Mouse (Mus musculus) embryonic facial prominence, embryonic 14.5 days (tissue): ENCODE results near the gene Src. TPM values are rescaled to one million over a fixed set of nuclear protein-coding genes. Genes with fewer than 3 reads are reported as not detected.

Source experiments
- ATAC-seq: fragments of 200-750 bp; cut with Nextera tagmentation; 2 replicates; pipeline ENCODE4 v1.8.0; 2017; ENCODE audit warnings: low read depth, moderate number of reproducible peaks, moderate TSS enrichment
- DNase-seq: peaks from one replicate; pipeline ENCODE4 v3.0.0-alpha.2; 2015; ENCODE audit warnings: low spot score
- H3K27ac ChIP-seq: fragments of 300-500 bp; sonication (generic); replicated peaks from 2 replicates; pipeline ENCODE4 v1.5.1; 2014; ENCODE audit warnings: low read depth, mild to moderate bottlenecking, low read length, moderate library complexity
- H3K27me3 ChIP-seq: fragments of 300-500 bp; sonication (generic); replicated peaks from 2 replicates; pipeline ENCODE4 v1.6.1; 2014; ENCODE audit warnings: low read length; ENCODE audit not compliant: control insufficient read depth, insufficient read depth
- H3K36me3 ChIP-seq: fragments of 300-500 bp; sonication (generic); 2 replicates; pipeline ENCODE4 v1.6.1; 2014; ENCODE audit warnings: low read length, mixed read lengths; ENCODE audit not compliant: control insufficient read depth, insufficient read depth
- H3K4me1 ChIP-seq: fragments of 300-500 bp; sonication (generic); 2 replicates; pipeline ENCODE4 v1.6.1; 2014; ENCODE audit warnings: antibody characterized with exemption, low read length; ENCODE audit not compliant: control insufficient read depth, insufficient read depth
- H3K4me2 ChIP-seq: fragments of 300-500 bp; sonication (generic); 2 replicates; pipeline ENCODE4 v1.6.1; 2014; ENCODE audit warnings: low read depth, mild to moderate bottlenecking, low read length, moderate library complexity, mixed read lengths
- H3K4me3 ChIP-seq: fragments of 300-500 bp; sonication (generic); 2 replicates; pipeline ENCODE4 v1.5.1; 2014; ENCODE audit warnings: low read depth, mild to moderate bottlenecking, low read length
- H3K9ac ChIP-seq: fragments of 300-500 bp; sonication (generic); 2 replicates; pipeline ENCODE4 v1.6.1; 2014; ENCODE audit warnings: low read depth, mild to moderate bottlenecking, low read length, moderate library complexity, mixed read lengths
- H3K9me3 ChIP-seq: fragments of 300-500 bp; sonication (generic); 2 replicates; pipeline ENCODE4 v1.6.1; 2016; ENCODE audit warnings: low read length; ENCODE audit not compliant: control insufficient read depth
- WGBS: fragments of 180-500 bp; shearing (Covaris S2); extraction: QIAGEN DNeasy Blood & Tissue Kit; methylation state at CpG from one replicate; pipeline ENCODE4 v1.1.7; 2014; 5-methylcytosine and 5-hydroxymethylcytosine counted together
- polyA plus RNA-seq: library from polyadenylated mRNA; unstranded; fragments of >200 nt; fragmentation: Nextera tagmentation; extraction: Ambion mirVana; gene quantifications from 2 replicates; pipeline ENCODE4 v1.2.1, GENCODE M21; 2014

The Src gene
- polyA plus RNA-seq, 1 experiment from 2014 or later = 12.6 TPM

DNA sequence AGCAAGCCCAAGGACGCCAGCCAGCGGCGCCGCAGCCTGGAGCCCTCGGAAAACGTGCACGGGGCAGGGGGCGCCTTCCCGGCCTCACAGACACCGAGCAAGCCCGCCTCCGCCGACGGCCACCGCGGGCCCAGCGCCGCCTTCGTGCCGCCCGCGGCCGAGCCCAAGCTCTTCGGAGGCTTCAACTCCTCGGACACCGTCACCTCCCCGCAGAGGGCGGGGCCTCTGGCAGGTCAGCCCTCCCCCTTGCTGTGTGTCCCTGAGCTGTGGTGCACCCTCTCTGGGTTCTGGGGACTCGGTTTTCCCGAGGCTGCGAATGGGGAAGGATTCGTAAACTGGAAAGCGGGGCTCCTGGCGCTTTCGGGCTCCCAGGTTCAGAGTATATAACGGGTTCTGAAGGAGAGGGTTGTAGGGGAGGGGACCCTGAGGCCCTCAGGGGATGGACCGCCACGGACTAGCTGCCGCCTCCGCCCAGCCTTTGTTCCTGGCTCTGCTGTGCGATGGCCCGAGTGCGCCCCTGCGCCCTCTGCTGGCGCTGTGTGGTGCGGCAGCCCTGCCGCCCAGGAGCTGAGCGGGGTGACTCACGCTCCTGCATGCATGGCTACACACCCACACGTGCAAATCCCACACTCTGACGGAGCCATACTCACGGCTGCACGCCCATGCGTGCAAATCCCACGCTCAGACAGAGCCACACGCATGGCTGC is 39.0 kb downstream of the Src start:
- Histone ChIP-seq H3K4me2 (peak overlapping the region; percentile 62), H3K9ac (peak overlapping the region; percentile 60), H3K4me1 (no peaks in the 10 kb centered on the region; the same call in 1 of the 2 replicates), H3K36me3 (peaks cover 51% of the 10 kb centered on the region), H3K9me3 (no peaks in the 10 kb centered on the region), H3K4me3 (peak overlapping the region; percentile 39), H3K27me3 (no peaks in the 10 kb centered on the region), H3K27ac (peak overlapping the region; percentile 56; the same call in 1 of the 2 replicates)
- ATAC-seq = peak; percentile 91
- 3% methylated on average over 47 of the region's 56 CpGs for WGBS
- peak; percentile 90 for DNase-seq

DNA sequence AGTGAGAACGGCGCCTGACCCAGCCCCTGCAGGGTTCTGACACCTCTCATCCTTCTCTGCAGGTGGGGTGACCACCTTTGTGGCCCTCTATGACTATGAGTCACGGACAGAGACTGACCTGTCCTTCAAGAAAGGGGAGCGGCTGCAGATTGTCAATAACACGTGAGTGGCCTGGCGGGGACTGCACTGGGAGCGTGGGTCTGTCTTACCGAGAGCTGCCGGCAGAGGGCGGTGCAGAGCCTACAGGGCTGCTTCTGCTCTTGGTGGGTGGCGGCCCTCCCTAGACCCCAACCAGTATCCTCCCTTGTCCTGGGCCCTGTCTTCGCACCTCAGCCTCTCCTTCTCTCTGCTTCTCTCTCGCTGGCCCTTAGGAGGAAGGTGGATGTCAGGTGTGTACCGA is 40.2 kb downstream of the Src start:
- no peak overlapping the region; the same call in 1 of the 2 replicates for H3K9ac ChIP-seq
- H3K9me3 ChIP-seq = no peaks in the 10 kb centered on the region
- ATAC-seq (no peak), DNase-seq (no peak)
- H3K36me3 ChIP-seq = peaks cover 59% of the 10 kb centered on the region
- H3K4me2 ChIP-seq = no peak overlapping the region
- no peak overlapping the region for H3K27ac ChIP-seq
- H3K27me3 ChIP-seq = no peaks in the 10 kb centered on the region
- H3K4me3 ChIP-seq = no peak overlapping the region
- H3K4me1 ChIP-seq = peaks cover 11% of the 10 kb centered on the region
- WGBS = 24% methylated on average over 10 of the region's 14 CpGs

DNA sequence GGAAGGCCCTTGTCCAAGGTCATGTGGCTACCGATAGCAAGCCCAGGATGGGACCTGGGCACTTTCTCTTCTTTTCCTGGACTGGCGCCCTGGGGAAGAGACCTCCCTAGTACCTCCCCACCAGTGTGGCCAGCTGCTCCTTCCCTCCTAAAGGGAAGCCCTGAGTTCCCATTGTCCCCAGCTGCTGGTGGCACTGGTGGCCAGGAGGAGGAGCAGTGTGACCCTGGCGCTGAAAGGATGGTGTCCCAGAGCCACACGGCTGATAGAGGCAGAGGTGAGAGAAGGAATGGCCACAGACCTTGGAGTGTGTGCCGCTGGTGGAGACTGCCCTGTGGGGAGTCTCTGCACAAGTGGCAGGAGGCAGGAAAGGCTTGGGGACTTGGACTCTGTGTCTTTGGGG is 41.5 kb downstream of the Src start:
- H3K4me1 ChIP-seq = peaks cover 24% of the 10 kb centered on the region
- H3K27ac ChIP-seq = peak overlapping the region; percentile 40
- 29% methylated on average over 4 of the region's 5 CpGs for WGBS
- no peak overlapping the region for H3K4me3 ChIP-seq
- H3K4me2 ChIP-seq = no peak overlapping the region
- ATAC-seq (no peak), DNase-seq (no peak)
- peaks cover 63% of the 10 kb centered on the region for H3K36me3 ChIP-seq
- no peaks in the 10 kb centered on the region for H3K27me3 ChIP-seq
- H3K9ac ChIP-seq = peak overlapping the region; percentile 37; the same call in 1 of the 2 replicates
- no peaks in the 10 kb centered on the region for H3K9me3 ChIP-seq

DNA sequence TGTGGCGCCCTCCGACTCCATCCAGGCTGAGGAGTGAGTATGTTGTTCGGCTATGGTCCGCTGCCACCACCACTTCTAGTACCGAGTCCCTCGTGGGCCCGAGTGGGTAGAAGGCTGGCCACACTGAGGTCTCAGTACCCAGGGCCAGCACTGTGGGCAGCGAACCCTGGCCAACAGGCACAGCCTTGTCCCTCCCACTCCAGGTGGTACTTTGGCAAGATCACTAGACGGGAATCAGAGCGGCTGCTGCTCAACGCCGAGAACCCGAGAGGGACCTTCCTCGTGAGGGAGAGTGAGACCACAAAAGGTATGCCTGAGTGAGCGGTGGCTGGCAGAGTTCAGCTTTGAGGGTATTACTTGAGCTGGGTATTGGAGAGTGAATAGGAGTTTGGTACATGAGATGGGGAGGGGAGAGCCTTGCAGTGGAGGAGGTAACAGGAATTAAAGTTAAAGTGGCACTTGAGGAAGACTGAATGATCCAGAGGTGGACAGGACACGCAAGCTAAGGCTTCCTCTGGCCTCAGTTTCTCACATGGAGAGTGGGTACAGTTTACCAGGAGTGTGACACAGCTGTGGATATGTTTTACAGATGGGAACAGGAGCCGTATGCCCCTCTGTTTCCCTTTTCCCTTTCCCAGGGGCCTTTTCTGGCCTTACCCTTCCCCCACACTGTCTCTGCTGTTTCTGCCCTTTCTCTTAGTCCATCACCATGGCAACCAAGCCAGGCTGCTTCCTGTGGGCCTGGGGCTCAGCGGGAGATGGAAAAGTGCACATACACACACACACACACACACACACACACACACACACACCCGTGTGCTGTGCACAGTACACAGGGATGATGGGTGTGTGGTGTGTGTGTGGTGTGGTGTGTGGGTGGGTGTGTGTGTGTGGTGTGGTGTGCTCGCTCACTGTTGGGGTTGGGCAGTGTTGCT is 44.8 kb downstream of the Src start:
- Histone ChIP-seq H3K4me3 (no peak overlapping the region), H3K4me2 (peak overlapping the region; percentile 24; the same call in 1 of the 2 replicates), H3K4me1 (peaks cover 36% of the 10 kb centered on the region), H3K36me3 (peaks cover 81% of the 10 kb centered on the region), H3K27ac (peak overlapping the region; percentile 92), H3K9ac (peak overlapping the region; percentile 54), H3K9me3 (no peaks in the 10 kb centered on the region), H3K27me3 (no peaks in the 10 kb centered on the region)
- DNase-seq (peak; percentile 88), ATAC-seq (no peak; the same call in 1 of the 2 replicates)
- WGBS = 38% methylated on average over 20 of the region's 20 CpGs

DNA sequence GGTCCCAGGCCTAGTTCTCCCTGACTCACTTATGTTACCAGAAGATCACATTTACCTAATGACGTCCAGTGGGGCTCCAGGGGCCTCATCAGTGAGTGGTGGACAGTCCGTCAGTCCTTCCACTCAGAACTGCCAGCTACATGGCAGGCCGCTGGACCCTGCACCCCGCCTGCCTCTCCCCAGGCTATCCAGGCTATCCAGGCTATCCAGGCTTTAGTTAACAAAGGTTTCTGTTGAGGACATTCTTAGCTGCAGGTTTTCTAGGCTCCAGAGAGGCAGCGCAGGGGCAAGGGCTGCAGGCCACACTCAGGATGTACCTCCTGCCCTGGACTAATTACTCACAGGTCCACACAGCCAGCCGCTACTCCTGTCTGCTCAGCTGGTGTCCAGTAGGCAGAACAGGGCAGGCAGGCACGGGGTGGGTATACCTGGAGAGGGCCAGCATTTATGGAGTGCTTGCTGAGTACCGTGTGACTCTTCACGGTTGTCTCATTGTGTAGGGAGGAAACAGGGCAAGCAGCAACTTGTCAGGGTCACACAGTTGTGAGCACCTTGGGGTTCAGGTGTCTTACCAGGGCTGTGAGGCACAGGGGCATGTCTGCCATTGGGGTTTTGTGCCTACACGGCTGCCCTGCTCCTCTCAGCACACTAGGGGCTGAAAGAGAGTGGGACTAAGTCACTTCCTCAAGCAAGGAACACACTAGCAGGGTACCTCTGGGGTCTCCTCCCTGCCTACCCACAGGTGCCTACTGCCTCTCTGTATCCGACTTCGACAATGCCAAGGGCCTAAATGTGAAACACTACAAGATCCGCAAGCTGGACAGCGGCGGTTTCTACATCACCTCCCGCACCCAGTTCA is 45.9 kb downstream of the Src start:
- H3K4me2 ChIP-seq = peak overlapping the region; percentile 37
- peaks cover 84% of the 10 kb centered on the region for H3K36me3 ChIP-seq
- peak overlapping the region; percentile 54 for H3K9ac ChIP-seq
- peak overlapping the region; percentile 92 for H3K27ac ChIP-seq
- peak; percentile 10 for ATAC-seq
- peaks cover 36% of the 10 kb centered on the region for H3K4me1 ChIP-seq
- no peaks in the 10 kb centered on the region for H3K9me3 ChIP-seq
- WGBS = 22% methylated on average over 16 of the region's 16 CpGs
- no peaks in the 10 kb centered on the region for H3K27me3 ChIP-seq
- no peak for DNase-seq
- no peak overlapping the region for H3K4me3 ChIP-seq

DNA sequence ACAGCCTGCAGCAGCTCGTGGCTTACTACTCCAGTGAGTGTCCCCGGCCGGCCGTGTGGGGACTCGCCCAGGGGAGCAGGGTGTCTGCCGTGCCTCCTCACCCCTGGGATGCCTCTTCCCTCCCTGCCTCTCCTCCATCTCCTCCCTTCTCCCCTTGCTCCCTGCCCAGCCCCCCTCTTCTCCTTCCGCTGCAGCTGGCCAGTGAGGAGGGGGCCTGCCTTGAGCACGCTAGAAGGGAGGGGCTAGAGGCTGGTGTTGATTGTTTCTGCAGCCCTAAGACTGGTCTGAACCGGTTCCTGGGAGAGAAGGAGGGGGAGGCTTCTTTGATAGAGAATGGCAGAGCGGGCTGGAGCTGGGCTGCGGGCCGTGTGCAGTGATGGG is 46.5 kb downstream of the Src start:
- DNase-seq = peak; percentile 98
- ATAC-seq = peak; percentile 96
- H3K4me2 ChIP-seq = peak overlapping the region; percentile 37
- H3K9ac ChIP-seq = peak overlapping the region; percentile 56
- 14% methylated on average over 7 of the region's 12 CpGs for WGBS
- no peaks in the 10 kb centered on the region for H3K9me3 ChIP-seq
- peaks cover 84% of the 10 kb centered on the region for H3K36me3 ChIP-seq
- peak overlapping the region; percentile 92 for H3K27ac ChIP-seq
- H3K4me1 ChIP-seq = peaks cover 36% of the 10 kb centered on the region
- no peak overlapping the region for H3K4me3 ChIP-seq
- H3K27me3 ChIP-seq = no peaks in the 10 kb centered on the region

DNA sequence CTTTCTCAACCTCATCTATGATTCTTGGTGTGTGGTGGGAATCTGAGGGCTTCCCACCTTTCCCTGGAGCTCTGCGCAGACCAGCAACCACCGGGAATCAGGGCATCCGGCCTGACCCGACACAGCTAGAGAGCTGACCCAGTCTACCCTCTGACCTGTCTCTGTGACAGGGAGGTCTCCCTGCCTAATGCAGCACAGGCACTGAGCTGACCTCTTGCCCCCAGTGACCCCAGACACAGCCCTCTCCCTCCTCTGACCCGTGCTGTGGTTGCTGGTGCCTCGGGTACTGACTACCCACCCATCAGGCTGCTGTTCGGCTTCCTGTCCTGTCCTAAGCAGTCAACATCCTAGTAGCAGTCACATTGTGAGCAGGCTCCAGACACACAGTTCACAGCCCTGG is 48.6 kb downstream of the Src start:
- no peak overlapping the region for H3K9ac ChIP-seq
- ATAC-seq (no peak), DNase-seq (no peak)
- no peak overlapping the region for H3K4me3 ChIP-seq
- H3K27ac ChIP-seq = no peak overlapping the region
- no peaks in the 10 kb centered on the region for H3K9me3 ChIP-seq
- H3K27me3 ChIP-seq = no peaks in the 10 kb centered on the region
- WGBS = 28% methylated on average over 6 of the region's 7 CpGs
- peaks cover 45% of the 10 kb centered on the region for H3K4me1 ChIP-seq
- peaks cover 84% of the 10 kb centered on the region for H3K36me3 ChIP-seq
- H3K4me2 ChIP-seq = no peak overlapping the region
